Mouse (Mus musculus) adrenal gland, postnatal 25 days (tissue): Measurements from ENCODE around the gene Cd1d1. TPM values are rescaled to one million over a fixed set of nuclear protein-coding genes. Genes with fewer than 3 reads are reported as not detected.
"Not testable (repeated sequence)": the region's sequence is repeated elsewhere in the genome, so short reads cannot be mapped to it uniquely, and the experiment has no call there.

ENCODE experiments used
- DNase-seq: peaks from one replicate; pipeline ENCODE4 v3.0.0; 2021; ENCODE audit warnings: mixed read lengths
- long read RNA-seq: library from polyadenylated mRNA; stranded (forward); transcript quantifications from one replicate; pipeline ENCODE4 v2.0.0, GENCODE M21; 2021
- total RNA-seq: library from RNA; stranded (reverse); gene quantifications from 2 replicates; pipeline ENCODE4 v1.2.3, GENCODE M21; 2021

The Cd1d1 gene
- 306 and 446 TPM in 2 replicates for total RNA-seq
- long read RNA-seq, transcript Cd1d1-203 (3 exons, 1,475 nt), result minor isoform, 13 of 275 reads
- long read RNA-seq, transcript Cd1d1-201 (6 exons, 1,946 nt), result major isoform, 200 of 275 reads
- long read RNA-seq, partial matches to known transcripts, result 22 of 275 reads
- long read RNA-seq, other reads (novel, unspliced or antisense), result 39 of 275 reads

- no peak for DNase-seq
Measured at GRCm38 (mm10) chr3:86999415-86999740, at the start of gene Cd1d1. Gene Cd1d1, minus strand, starts transcription at chr3:86999441.

- DNase-seq, result no peak
Measured at GRCm38 (mm10) chr3:87047801-87048200, 48.6 kb upstream of the Cd1d1 start.

GRCm38 (mm10) chr3:87041733-87042132 is 42.5 kb upstream of the Cd1d1 start:
- DNase-seq, result no peak

- DNase-seq, result no peak
Measured at GRCm38 (mm10) chr3:87038500-87038899, 39.3 kb upstream of the Cd1d1 start.

- DNase-seq, result no peak
Measured at GRCm38 (mm10) chr3:87034061-87034460, 34.8 kb upstream of the Cd1d1 start.

- DNase-seq, result peak; percentile 68
Measured at GRCm38 (mm10) chr3:87033357-87033756, 34.1 kb upstream of the Cd1d1 start.

- DNase-seq, result peak; percentile 41
Measured at GRCm38 (mm10) chr3:87030855-87031254, 31.6 kb upstream of the Cd1d1 start.

- no peak for DNase-seq
Measured at GRCm38 (mm10) chr3:87017707-87018106, 18.5 kb upstream of the Cd1d1 start.

- DNase-seq, result no peak
Measured at GRCm38 (mm10) chr3:87017001-87017400, 17.8 kb upstream of the Cd1d1 start.

- no peak for DNase-seq
Measured at GRCm38 (mm10) chr3:87015931-87016330, 16.7 kb upstream of the Cd1d1 start.

- not testable (repeated sequence) for DNase-seq
Measured at GRCm38 (mm10) chr3:87012406-87012805, 13.2 kb upstream of the Cd1d1 start.

- not testable (repeated sequence) for DNase-seq
Measured at GRCm38 (mm10) chr3:87008281-87008680, 9.0 kb upstream of the Cd1d1 start.

GRCm38 (mm10) chr3:87000676-87001075 is 1.4 kb upstream of the Cd1d1 start:
- peak; percentile 10 for DNase-seq

- DNase-seq, result no peak
Measured at GRCm38 (mm10) chr3:87000051-87000450, 810 bp upstream of the Cd1d1 start.

- DNase-seq, result peak; percentile 81
Measured at GRCm38 (mm10) chr3:86998433-86999414, 517 bp downstream of the Cd1d1 start.

GRCm38 (mm10) chr3:86996111-86996510 is 3.1 kb downstream of the Cd1d1 start:
- no peak for DNase-seq

- no peak for DNase-seq
Measured at GRCm38 (mm10) chr3:86995381-86995780, 3.9 kb downstream of the Cd1d1 start.

- DNase-seq, result not testable (repeated sequence)
Measured at GRCm38 (mm10) chr3:86986969-86987368, 12.3 kb downstream of the Cd1d1 start.

GRCm38 (mm10) chr3:86986490-86986889 is 12.8 kb downstream of the Cd1d1 start:
- no peak for DNase-seq

- DNase-seq, result no peak
Measured at GRCm38 (mm10) chr3:86983382-86983781, 15.9 kb downstream of the Cd1d1 start.

GRCm38 (mm10) chr3:86976546-86976945 is 22.7 kb downstream of the Cd1d1 start:
- no peak for DNase-seq

- DNase-seq, result no peak
Measured at GRCm38 (mm10) chr3:86975150-86975549, 24.1 kb downstream of the Cd1d1 start.

GRCm38 (mm10) chr3:86962665-86963435 is 36.4 kb downstream of the Cd1d1 start:
- DNase-seq, result peak; percentile 4
